Mouse (Mus musculus) forebrain, postnatal 0 days (tissue): ENCODE results near the gene Glb1. TPM values are rescaled to one million over a fixed set of nuclear protein-coding genes. Genes with fewer than 3 reads are reported as not detected.

Experiments used
- ATAC-seq: fragments of 200-750 bp; cut with Nextera tagmentation; 2 replicates; pipeline ENCODE4 v1.8.0; 2017; ENCODE audit warnings: mild to moderate bottlenecking, moderate library complexity
- DNase-seq: peaks from one replicate; pipeline ENCODE4 v3.0.0-alpha.2; 2015
- H3K27ac ChIP-seq: fragments of 300-500 bp; sonication (generic); 2 replicates; pipeline ENCODE4 v1.5.1; 2014; ENCODE audit warnings: low read depth, mild to moderate bottlenecking, antibody characterized with exemption, low read length, moderate library complexity, mixed read lengths
- H3K27me3 ChIP-seq: fragments of 300-500 bp; sonication (generic); 2 replicates; pipeline ENCODE4 v1.6.1; 2014; ENCODE audit warnings: mild to moderate bottlenecking, low read length, mixed read lengths; ENCODE audit not compliant: insufficient read depth
- H3K36me3 ChIP-seq: fragments of 300-500 bp; sonication (generic); 2 replicates; pipeline ENCODE4 v1.6.1; 2014; ENCODE audit warnings: mild to moderate bottlenecking, moderate library complexity; ENCODE audit not compliant: insufficient read depth
- H3K4me1 ChIP-seq: fragments of 300-500 bp; sonication (generic); 2 replicates; pipeline ENCODE4 v1.6.1; 2014; ENCODE audit warnings: antibody characterized with exemption; ENCODE audit not compliant: insufficient read depth
- H3K4me2 ChIP-seq: fragments of 300-500 bp; sonication (generic); 2 replicates; pipeline ENCODE4 v1.6.1; 2014; ENCODE audit warnings: low read depth, mild to moderate bottlenecking, moderate library complexity
- H3K4me3 ChIP-seq: fragments of 300-500 bp; sonication (generic); 2 replicates; pipeline ENCODE4 v1.5.1; 2014; ENCODE audit warnings: low read depth, low read length, mixed read lengths
- H3K9ac ChIP-seq: fragments of 300-500 bp; sonication (generic); 2 replicates; pipeline ENCODE4 v1.6.1; 2014; ENCODE audit warnings: mild to moderate bottlenecking
- H3K9me3 ChIP-seq: fragments of 300-500 bp; sonication (generic); 2 replicates; pipeline ENCODE4 v1.6.1; 2016; ENCODE audit warnings: low read length
- CTCF ChIP-seq: sonication (generic); IDR thresholded peaks from 2 replicates; pipeline ENCODE4 v1.5.1; 2016; ENCODE audit warnings: antibody characterized with exemption, control low read depth, low read depth
- WGBS: fragments of 180-500 bp; shearing (Covaris S2); extraction: QIAGEN DNeasy Blood & Tissue Kit; methylation state at CpG from one replicate; pipeline ENCODE4 v1.1.7; 2014; 5-methylcytosine and 5-hydroxymethylcytosine counted together
- polyA plus RNA-seq: library from polyadenylated mRNA; unstranded; fragments of >200 nt; fragmentation: Nextera tagmentation; extraction: Ambion mirVana; gene quantifications from 2 replicates; pipeline ENCODE4 v1.2.1, GENCODE M21; 2015
- total RNA-seq: library from RNA; depleted of rRNA; stranded (reverse); fragments of >200 nt; gene quantifications from 2 replicates; pipeline ENCODE4 v1.2.3, GENCODE M21; 2014

The Glb1 gene
- total and polyA plus RNA-seq, 2 experiments from 2014 or later, result 26.1 to 32.3 TPM

- no peak overlapping the region for H3K4me3 ChIP-seq
- H3K36me3 ChIP-seq, result no peaks in the 10 kb centered on the region
- H3K9ac ChIP-seq, result no peak overlapping the region
- DNase-seq, result no peak
- H3K27me3 ChIP-seq, result 0 out of 2 replicates have a peak, but pooled peaks cover 3% of the 10 kb centered on the region
- H3K4me1 ChIP-seq, result no peaks in the 10 kb centered on the region
- no peaks in the 10 kb centered on the region for H3K9me3 ChIP-seq
- TF ChIP-seq CTCF, result no peak
- H3K4me2 ChIP-seq, result no peak overlapping the region
- no peak overlapping the region for H3K27ac ChIP-seq
- WGBS, result 86% methylated on average over 7 of the region's 7 CpGs
- no peak for ATAC-seq
These were observed 95.6 kb downstream of the Glb1 start for GRCm38 (mm10) chr9:114496469-114496868.

DNA sequence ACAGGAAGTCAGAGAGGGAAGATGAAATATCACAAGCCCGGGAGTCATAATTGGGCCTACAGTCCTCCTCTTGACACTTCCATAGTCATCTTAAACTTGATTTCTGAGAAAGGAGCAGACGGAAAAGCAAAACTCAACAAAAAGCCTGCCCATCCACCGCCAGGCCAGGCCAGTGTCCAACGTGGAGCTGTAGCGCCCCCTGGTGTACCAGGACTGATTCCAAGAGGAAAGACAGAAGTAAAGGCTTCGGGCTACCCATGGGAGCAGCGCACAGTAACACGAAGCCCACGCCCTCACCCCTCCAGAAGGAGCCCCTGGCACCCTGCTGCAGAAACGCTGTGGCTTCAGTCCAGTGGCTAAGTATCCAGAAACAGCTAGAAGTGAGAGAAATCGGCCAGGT is 97.3 kb downstream of the Glb1 start:
- no peak overlapping the region for H3K9ac ChIP-seq
- peak; percentile 45; the same call in 1 of the 2 replicates for ATAC-seq
- WGBS, result 6% methylated on average over 11 of the region's 11 CpGs
- TF ChIP-seq CTCF, result peak; percentile 81
- no peaks in the 10 kb centered on the region for H3K36me3 ChIP-seq
- no peaks in the 10 kb centered on the region for H3K4me1 ChIP-seq
- H3K27ac ChIP-seq, result no peak overlapping the region
- H3K27me3 ChIP-seq, result 0 out of 2 replicates have a peak, but pooled peaks cover 3% of the 10 kb centered on the region
- peak; percentile 77 for DNase-seq
- H3K9me3 ChIP-seq, result no peaks in the 10 kb centered on the region
- H3K4me3 ChIP-seq, result no peak overlapping the region
- H3K4me2 ChIP-seq, result no peak overlapping the region

DNA sequence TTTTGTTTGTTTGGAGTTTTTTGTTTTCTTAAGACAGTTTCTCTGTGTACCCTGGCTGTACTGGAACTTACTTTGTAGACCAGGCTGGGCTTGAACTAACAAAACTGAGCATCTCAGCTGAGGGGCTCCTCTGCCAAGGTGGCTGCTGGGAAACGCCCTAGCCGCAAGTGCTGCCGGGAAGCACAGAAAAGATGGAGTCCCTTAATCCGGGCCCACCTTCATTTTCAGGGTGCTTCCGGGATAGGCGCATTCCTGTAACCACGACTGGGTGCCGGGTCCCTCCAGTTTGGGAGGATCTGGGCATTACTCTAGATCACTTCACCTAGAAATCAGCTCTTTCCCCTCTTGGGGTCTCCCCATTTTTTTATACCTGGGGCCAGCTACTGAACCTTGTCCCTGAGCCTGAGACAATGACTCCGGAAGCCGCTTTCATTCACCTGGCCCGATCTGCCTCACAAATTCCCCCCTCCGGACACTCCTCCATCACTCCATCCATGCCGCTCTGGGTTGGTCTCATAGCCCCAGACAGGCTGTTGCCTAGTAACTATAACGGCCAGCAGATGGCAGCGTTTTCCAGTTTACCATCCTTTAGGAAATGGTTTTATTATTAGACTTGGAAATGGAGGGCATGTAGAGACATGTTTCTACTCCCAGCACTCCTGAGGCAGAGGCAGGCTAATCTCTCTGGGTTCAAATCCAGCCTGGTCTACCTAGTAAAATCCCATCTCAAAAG is 99.1 kb downstream of the Glb1 start:
- H3K9me3 ChIP-seq, result no peaks in the 10 kb centered on the region
- H3K27ac ChIP-seq, result no peak overlapping the region
- DNase-seq (peak; percentile 54), ATAC-seq (peak; percentile 23; the same call in 1 of the 2 replicates)
- 0 out of 2 replicates have a peak, but pooled peaks cover 3% of the 10 kb centered on the region for H3K27me3 ChIP-seq
- no peak overlapping the region for H3K4me3 ChIP-seq
- no peaks in the 10 kb centered on the region for H3K36me3 ChIP-seq
- H3K9ac ChIP-seq, result no peak overlapping the region
- 16% methylated on average over 15 of the region's 15 CpGs for WGBS
- H3K4me2 ChIP-seq, result no peak overlapping the region
- peak; percentile 59 for TF ChIP-seq CTCF
- no peaks in the 10 kb centered on the region for H3K4me1 ChIP-seq

- TF ChIP-seq CTCF, result no peak
- H3K4me3 ChIP-seq, result no peak overlapping the region
- WGBS, result 97% methylated on average over 7 of the region's 7 CpGs
- H3K36me3 ChIP-seq, result no peaks in the 10 kb centered on the region
- 0 out of 2 replicates have a peak, but pooled peaks cover 3% of the 10 kb centered on the region for H3K27me3 ChIP-seq
- no peak overlapping the region for H3K27ac ChIP-seq
- DNase-seq, result no peak
- H3K4me1 ChIP-seq, result no peaks in the 10 kb centered on the region
- H3K9me3 ChIP-seq, result no peaks in the 10 kb centered on the region
- no peak overlapping the region for H3K4me2 ChIP-seq
- ATAC-seq, result no peak
- no peak overlapping the region for H3K9ac ChIP-seq
These were observed 100.2 kb downstream of the Glb1 start for GRCm38 (mm10) chr9:114501111-114501510.

DNA sequence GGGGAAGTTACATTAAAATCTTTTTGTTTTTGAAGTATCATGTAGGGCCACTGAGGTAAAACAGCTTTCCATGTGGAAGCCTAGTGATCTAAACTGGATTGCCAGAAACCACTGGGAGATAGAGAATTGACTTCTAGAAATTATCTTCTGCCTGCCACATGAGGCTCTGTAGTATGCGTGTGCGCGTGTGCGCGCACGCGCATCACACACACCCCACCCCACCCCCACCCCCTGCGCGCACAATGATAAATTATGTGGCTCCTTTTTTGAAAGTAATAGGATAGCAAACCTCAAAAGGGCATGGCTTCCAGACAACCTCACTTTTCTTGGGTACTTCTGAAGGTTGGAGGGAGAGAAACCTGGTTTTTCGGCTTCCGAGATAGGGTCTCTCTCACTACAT is 101.0 kb downstream of the Glb1 start:
- Histone ChIP-seq H3K9me3 (no peaks in the 10 kb centered on the region), H3K4me1 (no peaks in the 10 kb centered on the region), H3K27me3 (0 out of 2 replicates have a peak, but pooled peaks cover 3% of the 10 kb centered on the region), H3K9ac (no peak overlapping the region), H3K4me2 (no peak overlapping the region), H3K36me3 (no peaks in the 10 kb centered on the region), H3K4me3 (no peak overlapping the region), H3K27ac (no peak overlapping the region)
- DNase-seq, result no peak
- no peak for ATAC-seq
- TF ChIP-seq CTCF, result no peak
- 97% methylated on average over 11 of the region's 11 CpGs for WGBS

DNA sequence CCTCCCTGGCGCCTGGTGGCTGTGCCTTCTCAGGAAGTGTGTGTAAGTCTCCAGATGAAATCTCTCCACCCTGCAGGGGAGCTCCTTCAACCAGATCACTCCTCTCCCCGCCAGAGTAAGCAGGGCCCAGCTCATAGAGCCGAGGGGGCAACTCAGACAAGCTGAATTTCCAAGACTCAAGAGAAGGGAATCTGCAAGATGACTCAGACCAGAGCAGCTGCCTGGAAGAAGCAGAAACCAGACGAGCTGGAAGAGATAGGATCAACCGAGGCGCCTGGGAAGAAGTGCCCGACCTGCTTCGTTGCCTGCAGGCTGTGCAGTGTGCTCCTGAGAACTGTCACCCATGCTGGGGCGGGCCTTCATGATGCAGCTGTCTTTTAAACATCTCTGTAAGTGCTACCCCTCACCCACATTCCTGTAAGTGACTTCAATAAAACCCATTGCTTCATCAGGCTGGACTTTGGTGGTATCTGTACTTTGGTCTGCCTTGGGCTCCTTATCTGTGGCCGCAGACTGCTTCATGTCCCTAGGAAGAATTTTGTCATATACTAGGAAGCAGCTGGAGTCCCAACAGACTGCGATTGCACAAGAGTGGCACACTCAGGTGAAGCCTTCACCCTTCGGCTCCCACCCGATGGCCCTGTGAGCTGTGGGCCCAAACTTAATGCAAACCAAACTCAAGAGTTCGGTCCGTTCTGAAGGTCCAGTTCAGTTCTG is 102.0 kb downstream of the Glb1 start:
- no peak overlapping the region for H3K27ac ChIP-seq
- H3K27me3 ChIP-seq, result 0 out of 2 replicates have a peak, but pooled peaks cover 3% of the 10 kb centered on the region
- 79% methylated on average over 15 of the region's 15 CpGs for WGBS
- no peak overlapping the region for H3K4me3 ChIP-seq
- DNase-seq, result no peak
- no peaks in the 10 kb centered on the region for H3K36me3 ChIP-seq
- TF ChIP-seq CTCF, result no peak
- no peaks in the 10 kb centered on the region for H3K9me3 ChIP-seq
- no peak for ATAC-seq
- H3K4me1 ChIP-seq, result no peaks in the 10 kb centered on the region
- H3K4me2 ChIP-seq, result no peak overlapping the region
- no peak overlapping the region for H3K9ac ChIP-seq

- TF ChIP-seq CTCF, result no peak
- no peaks in the 10 kb centered on the region for H3K36me3 ChIP-seq
- 0 out of 2 replicates have a peak, but pooled peaks cover under 1% of the 10 kb centered on the region for H3K27me3 ChIP-seq
- ATAC-seq (no peak), DNase-seq (no peak)
- H3K4me2 ChIP-seq, result no peak within 1 kb of the TSS
- no peak within 1 kb of the TSS for H3K27ac ChIP-seq
- WGBS, result 87% methylated on average over 9 of the region's 9 CpGs
- H3K4me3 ChIP-seq, result no peak within 1 kb of the TSS
- H3K9ac ChIP-seq, result no peak within 1 kb of the TSS
- no peaks in the 10 kb centered on the region for H3K4me1 ChIP-seq
- no peaks in the 10 kb centered on the region for H3K9me3 ChIP-seq
These were observed 103.9 kb downstream of the Glb1 start, which contains the start of gene Ccr4 for GRCm38 (mm10) chr9:114504816-114505215. TSS of gene Ccr4 (minus strand) at chr9:114504916.
